Mouse (Mus musculus) limb, embryonic 12.5 days (tissue): ENCODE measurements at regions not wholly inside any gene's neighbourhood (a gene's known extent, or its start where the extent isn't known, plus 50 kb on each side); places are given as distances from the start of the nearest gene placed in this dataset.
"Not testable (repeated sequence)": the region's sequence is repeated elsewhere in the genome, so short reads cannot be mapped to it uniquely, and the experiment has no call there.

Experiments used
- ATAC-seq: fragments of 200-750 bp; cut with Nextera tagmentation; 2 replicates; pipeline ENCODE4 v1.8.0; 2017; ENCODE audit warnings: low read depth, moderate TSS enrichment; ENCODE audit not compliant: insufficient number of reproducible peaks, insufficient read depth, low FRiP score, low TSS enrichment
- H3K27ac ChIP-seq: fragments of 300-500 bp; sonication (generic); 2 replicates; pipeline ENCODE4 v1.5.1; 2016; ENCODE audit warnings: mild to moderate bottlenecking, moderate library complexity
- H3K27me3 ChIP-seq: fragments of 300-500 bp; sonication (generic); 2 replicates; pipeline ENCODE4 v1.6.1; 2016; ENCODE audit warnings: mild to moderate bottlenecking, moderate library complexity
- H3K36me3 ChIP-seq: fragments of 300-500 bp; sonication (generic); 2 replicates; pipeline ENCODE4 v1.6.1; 2016; ENCODE audit warnings: mild to moderate bottlenecking, moderate library complexity
- H3K4me1 ChIP-seq: fragments of 300-500 bp; sonication (generic); replicated peaks from 2 replicates; pipeline ENCODE4 v1.6.1; 2016
- H3K4me2 ChIP-seq: fragments of 300-500 bp; sonication (generic); 2 replicates; pipeline ENCODE4 v1.6.1; 2016; ENCODE audit warnings: mild to moderate bottlenecking, moderate library complexity
- H3K4me3 ChIP-seq: fragments of 300-500 bp; sonication (generic); replicated peaks from 2 replicates; pipeline ENCODE4 v1.5.1; 2016; ENCODE audit warnings: mild to moderate bottlenecking
- H3K9ac ChIP-seq: fragments of 300-500 bp; sonication (generic); replicated peaks from 2 replicates; pipeline ENCODE4 v1.6.1; 2016; ENCODE audit warnings: mild to moderate bottlenecking, moderate library complexity
- H3K9me3 ChIP-seq: fragments of 300-500 bp; sonication (generic); 2 replicates; pipeline ENCODE4 v1.6.1; 2016; ENCODE audit warnings: mild to moderate bottlenecking, moderate library complexity
- WGBS: fragments of 180-500 bp; shearing (Covaris S2); methylation state at CpG from one replicate; pipeline ENCODE4 v1.1.7; 2016; 5-methylcytosine and 5-hydroxymethylcytosine counted together

GRCm38 (mm10) chr2:162867516-162868029 is 63.8 kb upstream of the Srsf6 start:
- H3K4me3 ChIP-seq: peak overlapping the region; percentile 13
- no peaks in the 10 kb centered on the region for H3K36me3 ChIP-seq
- no peak for ATAC-seq
- H3K9ac ChIP-seq: no peak overlapping the region
- WGBS: 6% methylated on average over 15 of the region's 15 CpGs
- H3K27me3 ChIP-seq: peaks cover 19% of the 10 kb centered on the region
- H3K9me3 ChIP-seq: no peaks in the 10 kb centered on the region
- H3K4me2 ChIP-seq: peak overlapping the region; percentile 50
- H3K27ac ChIP-seq: no peak overlapping the region
- H3K4me1 ChIP-seq: 0 out of 2 replicates have a peak, but pooled peaks cover 3% of the 10 kb centered on the region

GRCm38 (mm10) chr2:162866613-162867314 is 64.6 kb upstream of the Srsf6 start:
- peaks cover 19% of the 10 kb centered on the region for H3K27me3 ChIP-seq
- no peaks in the 10 kb centered on the region for H3K36me3 ChIP-seq
- no peak overlapping the region for H3K27ac ChIP-seq
- ATAC-seq: no peak
- no peak overlapping the region for H3K9ac ChIP-seq
- H3K4me3 ChIP-seq: peak overlapping the region; percentile 13; the same call in 1 of the 2 replicates
- 0 out of 2 replicates have a peak, but pooled peaks cover 3% of the 10 kb centered on the region for H3K4me1 ChIP-seq
- peak overlapping the region; percentile 50 for H3K4me2 ChIP-seq
- 18% methylated on average over 11 of the region's 11 CpGs for WGBS
- no peaks in the 10 kb centered on the region for H3K9me3 ChIP-seq

GRCm38 (mm10) chr2:162864571-162864970 is 66.8 kb upstream of the Srsf6 start:
- peaks cover 19% of the 10 kb centered on the region for H3K27me3 ChIP-seq
- H3K27ac ChIP-seq: no peak overlapping the region
- no peaks in the 10 kb centered on the region for H3K36me3 ChIP-seq
- WGBS: 72% methylated on average over 1 of the region's 1 CpGs
- no peak overlapping the region for H3K9ac ChIP-seq
- no peak overlapping the region for H3K4me3 ChIP-seq
- H3K4me1 ChIP-seq: 0 out of 2 replicates have a peak, but pooled peaks cover 3% of the 10 kb centered on the region
- no peak for ATAC-seq
- H3K9me3 ChIP-seq: no peaks in the 10 kb centered on the region
- H3K4me2 ChIP-seq: no peak overlapping the region

- Histone ChIP-seq H3K27me3 (no peaks in the 10 kb centered on the region), H3K27ac (no peak overlapping the region), H3K4me3 (no peak overlapping the region), H3K4me1 (no peaks in the 10 kb centered on the region), H3K4me2 (no peak overlapping the region), H3K9me3 (no peaks in the 10 kb centered on the region), H3K36me3 (no peaks in the 10 kb centered on the region), H3K9ac (no peak overlapping the region)
- ATAC-seq: no peak
- 64% methylated on average over 6 of the region's 6 CpGs for WGBS
Measured at GRCm38 (mm10) chr2:162854606-162855005, 76.7 kb upstream of the Srsf6 start.

- no peak for ATAC-seq
Measured at GRCm38 (mm10) chr2:162853576-162853975, 77.8 kb upstream of the Srsf6 start.

GRCm38 (mm10) chr2:162841761-162842160 is 89.6 kb upstream of the Srsf6 start:
- not testable (repeated sequence) for H3K27me3 ChIP-seq, H3K9me3 ChIP-seq, H3K4me3 ChIP-seq, H3K27ac ChIP-seq, H3K4me1 ChIP-seq, H3K36me3 ChIP-seq, H3K9ac ChIP-seq, ATAC-seq, H3K4me2 ChIP-seq
- 90% methylated on average over 9 of the region's 9 CpGs for WGBS

More at GRCm38 (mm10) chr2:162853576-162853975, 77.8 kb upstream of the Srsf6 start:
- no peaks in the 10 kb centered on the region for H3K36me3 ChIP-seq
- no peak overlapping the region for H3K4me2 ChIP-seq
- no peaks in the 10 kb centered on the region for H3K4me1 ChIP-seq
- H3K27me3 ChIP-seq: no peaks in the 10 kb centered on the region
- 67% methylated on average over 7 of the region's 7 CpGs for WGBS
- H3K27ac ChIP-seq: no peak overlapping the region
- H3K9me3 ChIP-seq: no peaks in the 10 kb centered on the region
- no peak overlapping the region for H3K4me3 ChIP-seq
- no peak overlapping the region for H3K9ac ChIP-seq

- Histone ChIP-seq H3K36me3 (no peaks in the 10 kb centered on the region), H3K4me1 (no peaks in the 10 kb centered on the region), H3K27ac (no peak overlapping the region), H3K4me2 (no peak overlapping the region), H3K9ac (no peak overlapping the region), H3K27me3 (no peaks in the 10 kb centered on the region), H3K9me3 (no peaks in the 10 kb centered on the region), H3K4me3 (no peak overlapping the region)
- 47% methylated on average over 2 of the region's 2 CpGs for WGBS
- no peak for ATAC-seq
Measured at GRCm38 (mm10) chr2:162837776-162838175, 93.6 kb upstream of the Srsf6 start.

- Histone ChIP-seq H3K36me3 (no peaks in the 10 kb centered on the region), H3K9me3 (no peaks in the 10 kb centered on the region), H3K27ac (no peak overlapping the region), H3K4me1 (no peaks in the 10 kb centered on the region), H3K4me3 (no peak overlapping the region), H3K27me3 (no peaks in the 10 kb centered on the region), H3K4me2 (no peak overlapping the region), H3K9ac (no peak overlapping the region)
- WGBS: 85% methylated on average over 6 of the region's 6 CpGs
- ATAC-seq: no peak
Measured at GRCm38 (mm10) chr2:162833741-162834140, 97.6 kb upstream of the Srsf6 start.

- WGBS: 91% methylated on average over 4 of the region's 4 CpGs
- no peaks in the 10 kb centered on the region for H3K36me3 ChIP-seq
- no peak overlapping the region for H3K9ac ChIP-seq
- no peak overlapping the region for H3K27ac ChIP-seq
- no peak overlapping the region for H3K4me2 ChIP-seq
- ATAC-seq: no peak
- H3K9me3 ChIP-seq: no peaks in the 10 kb centered on the region
- no peak overlapping the region for H3K4me3 ChIP-seq
- H3K4me1 ChIP-seq: peaks cover 11% of the 10 kb centered on the region
- H3K27me3 ChIP-seq: no peaks in the 10 kb centered on the region
Measured at GRCm38 (mm10) chr2:162818787-162819186, 112.5 kb upstream of the Srsf6 start.

- no peaks in the 10 kb centered on the region for H3K9me3 ChIP-seq
- no peaks in the 10 kb centered on the region for H3K36me3 ChIP-seq
- no peak overlapping the region for H3K4me3 ChIP-seq
- no peak overlapping the region for H3K9ac ChIP-seq
- H3K4me2 ChIP-seq: no peak overlapping the region
- no peak overlapping the region for H3K27ac ChIP-seq
- WGBS: 61% methylated on average over 2 of the region's 2 CpGs
- H3K27me3 ChIP-seq: no peaks in the 10 kb centered on the region
- H3K4me1 ChIP-seq: no peaks in the 10 kb centered on the region
- ATAC-seq: no peak
Measured at GRCm38 (mm10) chr2:162814205-162814604, 117.1 kb upstream of the Srsf6 start.

GRCm38 (mm10) chr2:162807747-162808146 is 123.6 kb upstream of the Srsf6 start:
- no peak overlapping the region for H3K9ac ChIP-seq
- no peak for ATAC-seq
- no peaks in the 10 kb centered on the region for H3K27me3 ChIP-seq
- H3K4me2 ChIP-seq: no peak overlapping the region
- 78% methylated on average over 10 of the region's 10 CpGs for WGBS
- 0 out of 2 replicates have a peak, but pooled peaks cover 2% of the 10 kb centered on the region for H3K9me3 ChIP-seq
- H3K4me1 ChIP-seq: no peaks in the 10 kb centered on the region
- no peak overlapping the region for H3K27ac ChIP-seq
- no peak overlapping the region for H3K4me3 ChIP-seq
- no peaks in the 10 kb centered on the region for H3K36me3 ChIP-seq

GRCm38 (mm10) chr2:162796528-162796927 is 134.8 kb upstream of the Srsf6 start:
- H3K36me3 ChIP-seq: no peaks in the 10 kb centered on the region
- H3K4me2 ChIP-seq: no peak overlapping the region
- H3K9ac ChIP-seq: no peak overlapping the region
- WGBS: 53% methylated on average over 4 of the region's 4 CpGs
- H3K27me3 ChIP-seq: no peaks in the 10 kb centered on the region
- H3K9me3 ChIP-seq: no peaks in the 10 kb centered on the region
- ATAC-seq: no peak
- no peak overlapping the region for H3K4me3 ChIP-seq
- no peaks in the 10 kb centered on the region for H3K4me1 ChIP-seq
- no peak overlapping the region for H3K27ac ChIP-seq
